Mouse (Mus musculus): ENCODE results near the gene Hist1h2be. TPM values are rescaled to one million over a fixed set of nuclear protein-coding genes. Genes with fewer than 3 reads are reported as not detected.
"Not testable (repeated sequence)": the region's sequence is repeated elsewhere in the genome, so short reads cannot be mapped to it uniquely, and the experiment has no call there.

Hist1h2be gene
- polyA plus RNA-seq, 1 experiment from 2014 or later = 1.5 TPM

DNA sequence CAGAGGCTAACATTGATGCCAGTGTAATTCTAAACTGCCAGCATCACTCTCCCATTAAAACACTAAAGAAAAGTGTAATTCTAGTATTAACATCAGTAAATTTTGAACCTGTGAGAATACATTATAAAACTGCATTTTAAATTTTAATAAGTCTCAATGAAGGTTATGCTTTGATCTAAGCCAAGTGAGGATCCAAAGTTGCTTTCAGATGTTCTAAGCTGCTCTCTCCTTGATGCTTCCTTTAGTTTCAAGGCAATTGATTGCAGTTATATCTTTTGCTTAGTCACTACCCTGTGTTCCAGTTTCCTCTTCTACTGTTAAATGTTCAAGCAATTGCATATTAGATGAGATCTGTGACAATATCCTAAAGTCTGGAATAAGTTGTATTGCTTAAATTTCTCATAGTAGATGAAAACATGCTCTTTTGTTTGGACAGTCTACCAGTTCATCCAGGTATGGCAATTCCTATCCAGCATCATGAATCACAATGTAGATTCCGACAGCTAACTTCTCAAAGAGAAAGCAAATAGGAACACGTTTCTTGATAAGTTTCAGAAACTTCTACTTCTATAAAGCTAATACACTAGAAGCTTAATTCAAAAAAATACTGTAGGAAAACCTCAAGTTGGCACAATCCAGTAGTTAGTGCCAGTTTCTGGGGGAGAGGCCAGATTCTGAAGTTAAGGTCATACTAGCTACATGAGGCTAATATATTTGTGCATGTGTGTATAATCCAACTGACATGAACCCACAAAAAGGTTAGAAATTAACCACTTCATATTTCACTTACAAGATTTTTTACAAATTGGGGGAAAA, 48.5 kb downstream of the Hist1h2be start:
- Histone ChIP-seq H3K27ac (replicated peaks; ENCODE audit: low read depth, low read length) (peak overlapping the region; percentile 95), H3K4me2 (ENCODE audit: low read depth, low read length) (peak overlapping the region; percentile 75), H3K9ac (ENCODE audit: low read depth, low read length) (peak overlapping the region; percentile 76), H3K4me1 (ENCODE audit: control insufficient read depth, insufficient read depth, low read length) (peaks cover 16% of the 10 kb centered on the region), H3K4me3 (ENCODE audit: low read depth, low read length) (peak overlapping the region; percentile 52), H3K36me3 (ENCODE audit: control insufficient read depth, insufficient read depth, low read length) (no peaks in the 10 kb centered on the region), H3K9me3 (ENCODE audit: control insufficient read depth, low read length) (no peaks in the 10 kb centered on the region), H3K27me3 (replicated peaks; ENCODE audit: control insufficient read depth, insufficient read depth, low read length) (no peaks in the 10 kb centered on the region)
- DNase-seq (ENCODE audit: low spot score) = no peak
- 33% methylated on average over 2 of the region's 2 CpGs for WGBS
- ATAC-seq (ENCODE audit: low read depth) = no peak

DNA sequence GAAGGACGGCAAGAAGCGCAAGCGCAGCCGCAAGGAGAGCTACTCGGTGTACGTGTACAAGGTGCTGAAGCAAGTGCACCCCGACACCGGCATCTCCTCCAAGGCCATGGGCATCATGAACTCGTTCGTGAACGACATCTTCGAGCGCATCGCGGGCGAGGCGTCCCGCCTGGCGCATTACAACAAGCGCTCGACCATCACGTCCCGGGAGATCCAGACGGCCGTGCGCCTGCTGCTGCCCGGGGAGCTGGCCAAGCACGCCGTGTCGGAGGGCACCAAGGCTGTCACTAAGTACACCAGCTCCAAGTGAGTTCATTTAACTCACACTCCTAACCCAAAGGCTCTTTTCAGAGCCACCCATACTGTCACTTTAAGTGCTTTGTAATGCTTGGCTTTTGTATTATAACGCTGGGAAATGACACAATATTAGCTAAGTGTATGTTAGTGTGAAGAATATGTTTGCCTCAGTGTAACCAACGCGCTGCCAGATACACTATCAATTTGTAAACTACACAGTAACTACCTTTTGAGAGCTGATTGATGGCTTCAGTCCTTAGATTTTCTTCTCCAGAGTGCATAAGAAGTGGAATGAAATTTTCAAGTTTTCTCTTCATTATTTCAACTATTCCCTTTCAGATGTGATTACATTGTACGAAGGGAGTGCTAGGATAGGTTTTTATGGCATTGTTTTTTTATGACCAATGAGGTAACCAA, 49.3 kb downstream of the Hist1h2be start:
- peak overlapping the region; percentile 95 for H3K27ac ChIP-seq (replicated peaks; ENCODE audit: low read depth, low read length)
- not testable (repeated sequence) for ATAC-seq (ENCODE audit: low read depth)
- DNase-seq (ENCODE audit: low spot score) = peak; percentile 26

DNA sequence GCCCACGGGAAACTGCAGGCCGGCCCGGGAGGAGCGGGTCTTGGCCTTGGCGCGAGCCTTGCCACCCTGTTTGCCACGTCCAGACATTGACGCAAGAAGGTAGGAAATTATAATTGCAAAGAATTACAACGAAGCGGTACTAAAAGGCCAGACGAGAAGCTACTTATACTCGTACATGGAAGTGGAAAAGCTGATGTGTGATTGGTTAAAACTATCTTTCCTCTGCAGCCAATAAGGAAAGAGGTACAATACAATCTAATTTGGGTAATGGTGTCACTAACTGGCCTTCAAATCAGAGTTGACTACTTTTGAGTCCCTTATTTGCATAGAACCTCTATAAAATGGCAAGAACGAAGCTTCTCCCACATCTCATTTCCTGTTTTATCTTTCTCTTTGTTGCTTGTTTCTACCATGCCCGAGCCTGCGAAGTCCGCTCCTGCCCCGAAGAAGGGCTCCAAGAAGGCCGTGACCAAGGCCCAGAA, 49.9 kb downstream of the Hist1h2be start, which contains the start of the genes Hist1h2ae and Hist1h2bg:
TSS of gene Hist1h2ae (minus strand) at position 199 of the 482 bp plus-strand sequence.
TSS of gene Hist1h2bg (plus strand) at position 375 of the 482 bp plus-strand sequence.
- ATAC-seq (ENCODE audit: low read depth) (peak; percentile 90), DNase-seq (ENCODE audit: low spot score) (peak; percentile 98)
- Histone ChIP-seq H3K9ac (ENCODE audit: low read depth, low read length) (peak within 1 kb of the TSS; percentile 76), H3K27ac (replicated peaks; ENCODE audit: low read depth, low read length) (peak within 1 kb of the TSS; percentile 95), H3K36me3 (ENCODE audit: control insufficient read depth, insufficient read depth, low read length) (no peaks in the 10 kb centered on the region), H3K4me3 (ENCODE audit: low read depth, low read length) (peak within 1 kb of the TSS; percentile 52), H3K4me1 (ENCODE audit: control insufficient read depth, insufficient read depth, low read length) (0 out of 2 replicates have a peak, but pooled peaks cover 4% of the 10 kb centered on the region), H3K4me2 (ENCODE audit: low read depth, low read length) (peak within 1 kb of the TSS; percentile 75), H3K27me3 (replicated peaks; ENCODE audit: control insufficient read depth, insufficient read depth, low read length) (no peaks in the 10 kb centered on the region), H3K9me3 (ENCODE audit: control insufficient read depth, low read length) (no peaks in the 10 kb centered on the region)
- under 1% methylated on average over 18 of the region's 18 CpGs for WGBS

More for the DNA sequence above, 49.3 kb downstream of the Hist1h2be start:
- Histone ChIP-seq H3K4me3 (ENCODE audit: low read depth, low read length) (peak overlapping the region; percentile 52), H3K4me2 (ENCODE audit: low read depth, low read length) (peak overlapping the region; percentile 75), H3K9ac (ENCODE audit: low read depth, low read length) (peak overlapping the region; percentile 76)
- H3K4me1 ChIP-seq (ENCODE audit: control insufficient read depth, insufficient read depth, low read length); H3K9me3 ChIP-seq (ENCODE audit: control insufficient read depth, low read length); H3K27me3 ChIP-seq (replicated peaks; ENCODE audit: control insufficient read depth, insufficient read depth, low read length); H3K36me3 ChIP-seq (ENCODE audit: control insufficient read depth, insufficient read depth, low read length): not testable (repeated sequence)
- WGBS = under 1% methylated on average over 11 of the region's 34 CpGs

DNA sequence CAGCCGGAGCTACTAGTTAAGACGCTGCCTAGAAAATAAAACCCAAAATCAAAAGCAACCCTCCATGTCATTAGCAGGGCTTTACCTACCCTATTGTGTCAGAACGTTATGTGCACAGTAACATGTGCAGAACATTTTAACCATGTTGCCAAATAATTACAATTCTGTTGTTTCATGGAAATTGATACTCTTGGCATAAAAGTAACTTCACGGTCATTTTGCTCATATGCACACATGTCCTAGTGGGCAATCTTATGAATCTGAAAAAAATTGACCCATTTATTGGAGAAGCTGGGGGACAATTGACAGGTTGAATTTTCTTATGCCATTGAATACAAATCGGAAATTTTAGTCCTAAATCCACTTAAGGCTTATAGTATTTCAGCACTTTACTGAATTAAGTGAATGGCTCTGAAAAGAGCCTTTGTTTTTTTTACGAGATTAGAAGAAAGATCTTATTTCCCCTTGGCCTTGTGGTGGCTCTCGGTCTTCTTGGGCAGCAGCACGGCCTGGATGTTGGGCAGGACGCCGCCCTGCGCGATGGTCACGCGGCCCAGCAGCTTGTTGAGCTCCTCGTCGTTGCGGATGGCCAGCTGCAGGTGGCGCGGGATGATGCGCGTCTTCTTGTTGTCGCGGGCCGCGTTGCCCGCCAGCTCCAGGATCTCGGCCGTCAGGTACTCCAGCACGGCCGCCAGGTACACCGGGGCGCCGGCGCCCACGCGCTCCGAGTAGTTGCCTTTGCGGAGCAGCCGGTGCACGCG, 50.5 kb downstream of the Hist1h2be start:
- H3K4me1 ChIP-seq (ENCODE audit: control insufficient read depth, insufficient read depth, low read length); H3K9me3 ChIP-seq (ENCODE audit: control insufficient read depth, low read length); H3K36me3 ChIP-seq (ENCODE audit: control insufficient read depth, insufficient read depth, low read length); H3K27me3 ChIP-seq (replicated peaks; ENCODE audit: control insufficient read depth, insufficient read depth, low read length): not testable (repeated sequence)
- WGBS = 2% methylated on average over 11 of the region's 41 CpGs
- peak overlapping the region; percentile 52 for H3K4me3 ChIP-seq (ENCODE audit: low read depth, low read length)
- ATAC-seq (ENCODE audit: low read depth) (peak; percentile 2; the same call in 1 of the 2 replicates), DNase-seq (ENCODE audit: low spot score) (peak; percentile 58)
- H3K4me2 ChIP-seq (ENCODE audit: low read depth, low read length) = peak overlapping the region; percentile 75
- peak overlapping the region; percentile 57 for H3K9ac ChIP-seq (ENCODE audit: low read depth, low read length)
- H3K27ac ChIP-seq (replicated peaks; ENCODE audit: low read depth, low read length) = peak overlapping the region; percentile 94

DNA sequence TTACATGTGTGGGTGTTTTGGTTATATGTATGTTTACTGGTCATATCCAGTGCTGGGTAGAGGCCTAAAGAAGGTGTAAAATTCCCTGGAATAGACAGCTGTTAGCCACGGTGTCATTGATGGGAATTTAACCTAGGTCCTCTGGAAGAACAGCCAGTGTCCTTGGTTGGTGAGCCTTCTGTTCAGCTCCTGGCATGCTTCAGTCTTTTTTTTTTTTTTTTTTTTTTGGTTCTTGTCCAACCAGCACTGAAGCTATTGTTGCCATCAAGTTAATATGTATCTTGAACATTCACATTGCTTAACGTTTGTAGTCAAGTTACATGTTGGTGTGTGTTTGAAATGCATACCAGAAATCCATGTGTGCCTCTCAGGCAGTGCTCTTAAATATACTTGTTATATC, 56.4 kb downstream of the Hist1h2be start:
- no peak for ATAC-seq (ENCODE audit: low read depth)
- no peak overlapping the region for H3K4me2 ChIP-seq (ENCODE audit: low read depth, low read length)
- DNase-seq (ENCODE audit: low spot score) = no peak
- no peak overlapping the region for H3K9ac ChIP-seq (ENCODE audit: low read depth, low read length)
- H3K27ac ChIP-seq (replicated peaks; ENCODE audit: low read depth, low read length) = peak overlapping the region; percentile 98
- H3K27me3 ChIP-seq (replicated peaks; ENCODE audit: control insufficient read depth, insufficient read depth, low read length) = no peaks in the 10 kb centered on the region
- H3K9me3 ChIP-seq (ENCODE audit: control insufficient read depth, low read length) = no peaks in the 10 kb centered on the region
- no peaks in the 10 kb centered on the region for H3K36me3 ChIP-seq (ENCODE audit: control insufficient read depth, insufficient read depth, low read length)
- no peak overlapping the region for H3K4me3 ChIP-seq (ENCODE audit: low read depth, low read length)
- H3K4me1 ChIP-seq (ENCODE audit: control insufficient read depth, insufficient read depth, low read length) = no peaks in the 10 kb centered on the region
- 89% methylated on average over 2 of the region's 2 CpGs for WGBS

DNA sequence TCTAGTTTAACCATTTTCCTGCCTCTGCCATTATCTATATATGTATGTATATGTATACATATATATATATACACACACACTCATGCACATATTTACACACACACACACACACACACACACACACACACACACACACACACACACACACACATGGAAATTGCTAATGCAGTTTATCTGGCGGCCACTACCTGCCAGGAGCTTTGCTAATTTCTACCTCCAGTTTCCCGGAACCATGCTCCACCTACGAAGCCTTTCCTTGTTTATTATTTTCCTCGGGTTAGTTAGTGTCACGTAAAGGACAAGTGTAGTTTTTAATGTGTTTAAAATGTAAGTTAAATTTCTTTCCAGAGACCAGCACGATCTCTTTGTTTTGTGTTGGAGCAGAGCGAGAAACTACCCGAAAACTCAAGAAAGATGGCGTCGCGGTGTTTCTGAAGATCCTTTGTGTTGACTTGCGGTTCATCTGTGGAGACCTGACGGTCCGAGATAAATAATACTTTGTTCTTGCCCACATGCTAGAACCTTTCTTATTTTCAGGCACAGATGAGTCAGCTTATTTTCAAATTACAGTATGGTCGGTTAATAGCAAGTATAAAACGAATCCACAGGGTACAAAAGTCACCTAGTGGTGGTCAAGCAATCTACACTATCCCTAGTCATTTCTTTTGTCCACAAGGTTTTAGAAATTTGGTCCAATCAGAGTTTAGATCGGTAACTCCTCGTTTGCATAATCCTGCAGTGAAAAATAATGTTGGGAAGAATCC, 58.0 kb downstream of the Hist1h2be start:
- WGBS = 3% methylated on average over 18 of the region's 18 CpGs
- no peaks in the 10 kb centered on the region for H3K9me3 ChIP-seq (ENCODE audit: control insufficient read depth, low read length)
- H3K27ac ChIP-seq (replicated peaks; ENCODE audit: low read depth, low read length) = peak overlapping the region; percentile 98
- H3K4me1 ChIP-seq (ENCODE audit: control insufficient read depth, insufficient read depth, low read length) = no peaks in the 10 kb centered on the region
- H3K4me3 ChIP-seq (ENCODE audit: low read depth, low read length) = peak overlapping the region; percentile 42
- peak; percentile 91 for DNase-seq (ENCODE audit: low spot score)
- H3K9ac ChIP-seq (ENCODE audit: low read depth, low read length) = peak overlapping the region; percentile 63
- no peaks in the 10 kb centered on the region for H3K27me3 ChIP-seq (replicated peaks; ENCODE audit: control insufficient read depth, insufficient read depth, low read length)
- peak; percentile 45 for ATAC-seq (ENCODE audit: low read depth)
- H3K4me2 ChIP-seq (ENCODE audit: low read depth, low read length) = peak overlapping the region; percentile 70
- no peaks in the 10 kb centered on the region for H3K36me3 ChIP-seq (ENCODE audit: control insufficient read depth, insufficient read depth, low read length)

DNA sequence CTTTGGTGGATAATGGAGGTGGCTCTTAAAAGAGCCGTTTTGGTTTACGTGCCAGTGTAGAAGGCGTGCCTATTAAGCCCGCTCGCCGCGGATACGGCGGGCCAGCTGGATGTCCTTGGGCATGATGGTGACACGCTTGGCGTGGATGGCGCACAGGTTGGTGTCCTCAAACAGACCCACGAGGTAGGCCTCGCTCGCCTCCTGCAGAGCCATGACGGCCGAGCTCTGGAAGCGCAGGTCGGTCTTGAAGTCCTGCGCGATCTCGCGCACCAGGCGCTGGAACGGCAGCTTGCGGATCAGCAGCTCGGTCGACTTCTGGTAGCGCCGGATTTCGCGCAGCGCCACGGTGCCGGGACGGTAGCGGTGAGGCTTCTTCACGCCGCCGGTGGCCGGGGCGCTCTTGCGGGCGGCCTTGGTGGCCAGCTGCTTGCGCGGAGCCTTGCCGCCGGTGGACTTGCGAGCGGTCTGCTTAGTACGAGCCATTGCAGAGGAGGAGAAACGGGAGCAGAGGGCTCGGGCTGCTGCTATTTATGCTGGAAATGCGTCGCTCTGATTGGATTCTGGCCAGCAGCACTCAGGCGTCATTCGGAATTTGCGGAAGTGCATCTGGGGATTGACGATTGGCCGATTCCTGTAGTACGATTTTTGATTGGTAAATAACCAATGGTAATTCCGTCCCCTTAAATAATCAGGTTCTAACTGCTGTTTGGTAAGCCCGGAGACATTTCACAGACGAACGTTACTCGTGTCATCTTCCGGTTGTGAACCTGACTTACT, 58.9 kb downstream of the Hist1h2be start, which contains the start of gene Hist1h3e:
TSS of gene Hist1h3e (minus strand) at position 487 of the 777 bp plus-strand sequence.
- Histone ChIP-seq H3K4me3 (ENCODE audit: low read depth, low read length) (peak within 1 kb of the TSS; percentile 42), H3K27ac (replicated peaks; ENCODE audit: low read depth, low read length) (peak within 1 kb of the TSS; percentile 98), H3K4me2 (ENCODE audit: low read depth, low read length) (peak within 1 kb of the TSS; percentile 70), H3K9ac (ENCODE audit: low read depth, low read length) (peak within 1 kb of the TSS; percentile 63)
- H3K36me3 ChIP-seq (ENCODE audit: control insufficient read depth, insufficient read depth, low read length); H3K27me3 ChIP-seq (replicated peaks; ENCODE audit: control insufficient read depth, insufficient read depth, low read length); H3K4me1 ChIP-seq (ENCODE audit: control insufficient read depth, insufficient read depth, low read length); H3K9me3 ChIP-seq (ENCODE audit: control insufficient read depth, low read length): not testable (repeated sequence)
- peak; percentile 99 for DNase-seq (ENCODE audit: low spot score)
- ATAC-seq (ENCODE audit: low read depth) = peak; percentile 93
- WGBS = 0% methylated on average over 35 of the region's 67 CpGs

All from embryonic facial prominence, embryonic 14.5 days (tissue).